Mouse (Mus musculus) layer of hippocampus, postnatal 36 days (tissue): ENCODE measurements around the gene Ptger2. TPM values are rescaled to one million over a fixed set of nuclear protein-coding genes. Genes with fewer than 3 reads are reported as not detected.

Source experiments
- DNase-seq, 2 experiments: peaks; one replicate each; pipeline ENCODE4 v3.0.0; 2022
- microRNA-seq, 2 experiments: library from miRNA; unstranded; fragments of <30 nt; microRNA quantifications; one replicate each; pipeline ENCODE4 v1.2.0; 2021
- total RNA-seq, 2 experiments: library from RNA; stranded (reverse); gene quantifications; 2 replicates each; pipeline ENCODE4 v1.2.3; 2021

Ptger2 gene
- total RNA-seq, 2 experiments from 2014 or later, result 0.18 to 0.32 TPM

DNA sequence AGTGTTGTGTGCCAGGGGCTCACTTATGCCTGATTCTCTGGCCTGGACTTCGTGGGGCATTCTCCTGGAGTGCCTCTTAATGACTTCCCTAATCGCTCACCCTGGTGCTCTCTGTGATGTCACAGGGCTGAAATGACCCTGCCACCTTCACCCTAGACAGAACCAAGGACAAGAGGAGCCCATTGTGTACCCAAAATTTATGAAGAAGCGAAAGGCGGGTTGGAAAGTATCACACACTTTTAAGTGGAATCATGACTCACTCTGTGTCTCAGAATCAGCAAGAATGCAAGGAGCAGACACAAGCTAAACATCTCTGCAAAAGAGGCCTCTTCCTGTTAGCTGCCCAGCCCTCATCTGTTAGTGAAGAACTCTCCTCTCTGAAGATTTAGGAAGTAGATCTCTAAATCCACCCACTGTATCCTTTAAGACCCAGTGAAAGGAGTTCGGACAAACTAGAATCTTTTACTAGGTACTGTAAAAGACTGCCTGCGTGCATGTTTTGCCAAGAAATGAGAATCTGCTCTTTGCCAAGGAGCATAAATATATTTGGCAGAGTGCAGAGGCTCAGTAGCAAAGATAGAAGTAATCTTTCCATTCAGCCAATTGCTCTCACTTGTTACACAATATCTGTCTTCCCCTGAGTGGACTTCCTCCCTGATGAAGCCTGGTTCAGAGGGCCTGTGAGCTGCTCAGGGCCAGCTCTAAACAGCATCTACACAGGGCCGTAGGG, 61.9 kb downstream of the Ptger2 start:
- DNase-seq, result peak in 1 of 2 experiments; percentile 2

DNA sequence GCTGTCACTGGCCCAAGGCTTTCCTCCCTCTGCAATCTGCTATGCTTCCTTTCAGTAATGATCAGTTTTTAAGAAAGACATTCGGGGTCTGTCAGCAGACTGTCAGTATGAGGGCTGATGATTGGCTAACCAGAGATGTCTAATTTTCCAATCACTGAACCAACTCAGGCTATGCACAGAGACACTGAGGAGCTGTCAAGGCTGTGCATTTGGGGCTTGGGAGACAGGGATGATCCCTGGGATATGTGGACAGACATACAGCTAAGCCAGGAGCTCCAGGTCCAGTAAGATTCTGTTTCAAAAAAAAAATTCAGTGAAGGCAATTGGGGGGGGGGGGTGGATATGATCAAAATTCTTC, 62.4 kb downstream of the Ptger2 start:
- no peak for DNase-seq

GRCm38 (mm10) chr14:45051116-45051515, 63.1 kb downstream of the Ptger2 start:
- DNase-seq, result no peak

Small RNA genes within 50 kb of the gene (microRNA-seq; reads per million reads assigned to microRNA genes)
- 0 reads per million in 2 experiments for gene Mir327

Other genes starting within 250 kb of the Ptger2 start
- not detected for gene Gm8267, start 237.9 kb upstream of the Ptger2 start, total RNA-seq
- gene Ptgdr, start 128.8 kb upstream of the Ptger2 start, total RNA-seq, result under 1 TPM; 0.17 to 0.58 TPM
- 10 to 100 TPM; 21.0 to 21.7 TPM for gene Gpr137c, start 231.5 kb downstream of the Ptger2 start, total RNA-seq
- gene Txndc16, start 232.1 kb downstream of the Ptger2 start, total RNA-seq, result 10 to 100 TPM; 56.6 to 59.7 TPM